Mouse (Mus musculus) layer of hippocampus, adult 11-12 months (tissue): ENCODE data around the gene A3galt2.

Experiments used
- DNase-seq: peaks from one replicate; pipeline ENCODE4 v3.0.0; 2022; ENCODE audit warnings: low spot score

A3galt2 gene

GRCm38 (mm10) chr4:128753571-128753970, 1.6 kb upstream of the A3galt2 start:
- DNase-seq: no peak

- DNase-seq: no peak
Measured at GRCm38 (mm10) chr4:128755900-128756299, 736 bp downstream of the A3galt2 start.

DNA sequence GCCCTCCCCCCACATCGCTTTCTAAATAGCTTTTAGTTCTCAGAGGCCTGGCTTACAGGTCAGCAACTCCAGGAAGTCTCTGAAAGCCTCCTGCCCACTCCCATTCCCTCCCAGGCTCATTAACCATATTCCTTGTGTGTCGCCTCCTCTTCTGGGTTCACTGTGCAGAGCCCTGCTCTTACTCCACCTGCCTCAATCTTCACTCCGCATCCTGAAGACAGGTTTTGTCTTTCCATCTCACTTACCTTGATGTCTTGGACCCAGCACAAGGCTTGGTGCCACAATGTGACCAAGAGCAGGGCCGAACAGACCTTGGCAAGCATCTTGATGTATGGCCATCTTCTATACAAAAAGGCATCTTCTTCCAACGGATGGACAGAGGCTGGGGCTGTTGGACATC, 4.0 kb downstream of the A3galt2 start:
- no peak for DNase-seq

GRCm38 (mm10) chr4:128760029-128760428, 4.9 kb downstream of the A3galt2 start:
- no peak for DNase-seq

GRCm38 (mm10) chr4:128766929-128767328, 11.8 kb downstream of the A3galt2 start:
- no peak for DNase-seq

DNA sequence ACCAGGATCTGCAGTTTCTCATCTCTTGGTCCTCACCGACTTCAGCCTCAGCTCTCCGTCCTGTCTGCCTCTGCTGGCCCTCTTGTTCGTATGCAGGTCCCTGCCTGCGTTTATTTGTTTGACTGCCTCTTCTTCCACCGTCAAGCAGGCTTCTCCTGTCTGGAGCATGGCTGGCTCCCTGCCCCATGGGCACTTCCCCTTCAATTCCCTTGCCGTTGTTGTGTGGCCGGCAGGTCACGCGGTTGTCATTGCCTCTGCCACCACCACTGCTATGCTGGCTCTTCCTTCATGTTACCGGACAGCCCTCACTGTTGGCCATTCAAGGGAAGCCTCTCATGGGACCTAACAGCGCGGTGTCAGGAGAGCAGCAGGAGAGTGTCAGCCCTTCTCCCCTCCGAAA, 13.0 kb downstream of the A3galt2 start:
- no peak for DNase-seq

GRCm38 (mm10) chr4:128769569-128770355, 14.6 kb downstream of the A3galt2 start:
- DNase-seq: no peak

DNA sequence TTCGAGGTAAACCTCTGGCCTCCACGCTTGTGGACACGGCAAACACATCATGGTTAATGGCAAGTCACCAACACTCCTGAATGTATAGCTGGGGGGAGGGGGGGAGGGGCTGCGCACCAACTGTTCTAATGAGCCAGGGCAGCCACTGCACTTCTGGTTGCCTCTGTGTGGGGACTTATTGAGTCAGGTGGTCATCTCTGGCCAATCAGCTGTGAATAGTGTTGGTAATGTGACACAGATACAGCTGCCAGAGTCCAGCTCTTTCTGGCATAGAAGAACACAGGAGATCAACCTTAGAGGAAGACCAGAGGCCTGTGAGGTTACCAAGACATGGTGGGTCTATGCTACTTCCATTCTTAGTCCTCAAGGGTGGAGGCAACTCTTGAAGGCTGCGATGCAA, 15.5 kb downstream of the A3galt2 start:
- no peak for DNase-seq

DNA sequence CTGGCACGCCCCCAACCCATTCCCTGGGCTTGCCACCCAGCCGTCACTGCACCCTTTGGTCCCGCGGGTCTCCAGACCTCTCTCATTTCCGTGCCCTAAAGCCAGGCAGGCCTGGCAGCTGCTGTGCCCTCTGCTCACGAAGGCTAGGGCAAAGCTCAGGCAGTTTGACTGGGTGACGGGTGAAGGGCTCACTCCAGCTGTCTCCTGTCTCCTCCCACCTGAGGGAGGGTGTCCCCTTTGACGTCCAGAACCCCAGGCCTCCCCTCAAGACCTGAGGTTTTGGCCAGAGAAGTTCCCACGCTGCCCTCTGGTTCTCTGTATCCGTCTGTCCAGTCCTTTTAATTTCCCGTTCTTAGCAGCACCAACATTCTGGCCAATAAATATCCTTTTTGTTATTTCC, 18.7 kb downstream of the A3galt2 start:
- DNase-seq: no peak

DNA sequence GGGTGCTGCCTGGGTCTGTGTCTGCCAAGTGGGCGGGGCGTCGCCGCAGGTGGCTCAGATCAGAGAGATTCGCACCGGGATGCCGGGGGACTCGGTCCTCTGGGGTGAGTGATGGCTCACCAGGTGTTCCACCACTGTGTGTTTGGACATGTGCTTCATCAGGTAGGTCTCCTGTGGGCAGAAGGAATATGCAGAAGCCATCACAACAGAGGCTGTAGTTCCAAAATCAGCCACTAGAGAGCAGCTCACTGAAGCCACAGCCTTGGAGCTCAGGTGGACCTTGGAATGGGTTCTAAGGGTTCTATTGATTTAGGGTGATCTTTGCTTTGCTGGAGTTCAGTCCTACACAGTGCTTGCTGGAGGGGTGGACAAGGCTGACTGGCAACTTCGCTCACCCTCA, 19.3 kb downstream of the A3galt2 start:
- peak; percentile 65 for DNase-seq

DNA sequence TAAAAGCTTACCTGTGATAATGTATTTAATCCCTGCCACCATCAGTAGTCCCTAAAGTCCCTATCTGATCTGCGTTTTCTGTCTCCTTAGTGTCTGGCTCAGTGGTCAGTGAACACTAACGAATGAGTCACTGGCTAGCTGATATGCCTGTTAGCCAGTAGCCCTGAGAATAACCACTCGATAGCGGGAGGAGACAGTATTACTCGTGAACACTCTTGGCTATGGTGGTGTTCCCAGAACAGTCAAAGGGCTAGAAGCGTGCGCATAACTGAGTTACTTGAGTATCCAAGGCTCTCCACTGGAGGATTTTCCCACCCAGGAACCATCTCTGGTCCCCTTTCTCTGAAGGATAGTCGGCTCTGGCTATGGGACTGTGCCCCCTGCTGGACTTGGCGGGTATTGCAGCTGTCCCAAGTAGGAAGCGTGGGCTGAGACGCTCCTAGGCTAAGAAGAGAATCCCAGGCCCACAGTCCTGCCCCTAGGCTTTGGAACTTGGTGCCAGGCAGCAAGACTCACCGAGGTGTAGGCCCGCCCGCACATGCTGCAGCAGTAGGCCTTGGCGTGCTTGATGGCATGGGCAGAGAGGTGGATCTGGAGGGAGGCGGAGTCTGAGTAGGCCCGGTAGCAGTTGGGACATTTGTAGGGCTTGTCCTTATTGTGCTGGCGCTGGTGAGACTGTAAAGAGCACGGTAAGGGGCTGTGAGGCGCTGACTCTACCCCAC, 21.6 kb downstream of the A3galt2 start:
- peak; percentile 73 for DNase-seq

GRCm38 (mm10) chr4:128777593-128777992, 22.4 kb downstream of the A3galt2 start:
- no peak for DNase-seq

DNA sequence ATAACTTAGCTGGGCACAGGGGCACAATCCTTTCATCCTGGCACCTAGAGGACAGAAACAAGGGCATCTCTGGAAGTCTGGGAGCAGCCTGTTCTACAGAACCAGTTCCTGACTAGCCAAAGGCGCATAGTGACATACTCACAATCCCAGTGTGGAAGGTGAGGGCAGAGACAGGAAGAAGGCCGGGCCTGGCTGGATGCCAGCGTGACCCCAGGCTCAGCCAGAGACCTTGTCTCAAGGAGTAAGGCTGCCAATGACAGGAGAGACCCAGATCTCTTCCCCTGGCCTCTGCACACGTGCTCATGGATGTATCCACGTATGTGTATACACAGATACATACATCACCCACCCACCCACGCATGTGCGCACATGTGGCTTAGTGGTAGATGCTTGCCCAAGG, 26.9 kb downstream of the A3galt2 start:
- no peak for DNase-seq

DNA sequence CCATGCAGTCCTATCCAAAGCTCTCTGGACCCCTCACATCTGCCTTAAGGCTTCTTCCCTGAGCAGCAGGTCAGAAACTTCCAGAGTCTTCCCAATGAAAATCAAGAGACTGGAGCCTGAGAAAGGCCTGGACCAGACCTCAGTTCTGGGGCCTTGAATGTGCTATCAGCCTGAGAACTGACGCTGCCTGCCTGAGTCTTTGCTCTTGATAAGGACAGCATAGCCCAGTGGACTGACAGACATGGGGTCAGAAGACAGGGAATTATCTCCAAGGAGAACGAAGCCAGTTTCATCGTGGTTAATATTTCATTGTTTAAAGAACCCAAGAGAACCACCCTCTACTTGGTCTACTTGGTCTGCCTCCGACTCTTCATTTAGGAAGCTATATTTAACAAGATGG, 27.5 kb downstream of the A3galt2 start:
- DNase-seq: no peak

DNA sequence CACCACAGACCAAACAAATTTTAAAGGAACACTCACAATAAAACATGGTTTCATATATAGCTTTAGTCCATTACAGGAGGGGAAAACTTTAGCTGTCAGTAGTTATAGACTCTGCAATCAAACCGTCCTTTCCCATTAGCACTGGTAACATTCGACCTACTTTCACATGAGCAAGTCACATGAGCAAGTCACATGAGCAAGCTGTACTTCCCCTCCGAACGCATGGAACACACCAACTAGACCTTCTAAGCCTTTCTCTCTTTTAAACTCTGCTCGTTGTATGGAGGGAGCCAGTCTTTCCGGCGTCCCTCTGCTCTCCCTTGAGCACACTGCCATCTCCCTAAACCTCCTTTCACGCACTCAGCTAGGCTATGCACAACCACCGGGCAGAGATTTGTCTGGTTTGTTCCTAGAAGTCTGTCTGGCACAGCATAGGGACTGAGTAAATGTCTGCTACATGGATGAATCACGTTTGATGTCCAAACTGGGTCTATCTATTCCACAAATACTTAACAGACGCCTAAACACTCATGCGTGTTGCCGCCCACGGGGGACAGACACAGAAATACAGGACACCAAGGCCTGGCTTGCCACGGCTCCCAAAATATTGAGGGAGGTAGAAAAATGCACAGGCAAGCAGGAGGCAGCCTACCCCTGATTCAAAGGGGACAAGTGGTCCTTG, 29.9 kb downstream of the A3galt2 start:
- DNase-seq: no peak

DNA sequence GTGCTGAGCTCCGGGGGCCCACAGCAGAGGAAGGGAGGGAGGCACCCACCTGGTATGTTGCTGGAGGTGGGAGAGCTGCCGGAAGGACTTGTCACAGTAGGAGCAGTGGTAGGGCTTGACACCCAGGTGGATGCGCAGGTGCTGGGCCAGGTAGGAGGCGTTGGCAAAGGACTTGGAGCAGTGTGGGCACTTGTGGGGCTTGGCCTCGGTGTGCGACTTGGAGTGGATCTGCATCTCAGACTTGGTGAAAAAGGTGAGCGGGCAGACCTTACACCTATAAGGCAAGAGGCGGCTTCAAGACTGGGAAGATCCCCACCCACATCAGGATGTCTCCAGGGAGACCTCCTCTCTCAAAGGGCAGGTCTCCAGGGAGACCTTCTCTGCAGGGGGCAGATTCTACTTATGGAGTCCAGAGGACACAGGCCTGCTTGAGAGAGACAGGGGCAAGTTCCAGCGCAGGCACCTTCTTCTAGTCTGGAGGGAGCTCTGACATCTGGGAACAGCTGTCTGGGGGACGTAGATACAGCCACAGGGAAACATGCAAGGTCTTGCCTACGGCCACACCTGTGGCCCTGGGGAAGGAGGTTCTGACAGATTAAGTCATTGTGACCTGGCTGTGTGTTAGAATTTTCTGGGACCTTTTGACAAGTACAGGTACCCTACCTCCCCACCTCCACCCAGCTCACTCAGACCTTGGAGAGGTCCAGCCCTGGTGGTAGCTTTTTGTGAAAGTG, 30.9 kb downstream of the A3galt2 start:
- no peak for DNase-seq

DNA sequence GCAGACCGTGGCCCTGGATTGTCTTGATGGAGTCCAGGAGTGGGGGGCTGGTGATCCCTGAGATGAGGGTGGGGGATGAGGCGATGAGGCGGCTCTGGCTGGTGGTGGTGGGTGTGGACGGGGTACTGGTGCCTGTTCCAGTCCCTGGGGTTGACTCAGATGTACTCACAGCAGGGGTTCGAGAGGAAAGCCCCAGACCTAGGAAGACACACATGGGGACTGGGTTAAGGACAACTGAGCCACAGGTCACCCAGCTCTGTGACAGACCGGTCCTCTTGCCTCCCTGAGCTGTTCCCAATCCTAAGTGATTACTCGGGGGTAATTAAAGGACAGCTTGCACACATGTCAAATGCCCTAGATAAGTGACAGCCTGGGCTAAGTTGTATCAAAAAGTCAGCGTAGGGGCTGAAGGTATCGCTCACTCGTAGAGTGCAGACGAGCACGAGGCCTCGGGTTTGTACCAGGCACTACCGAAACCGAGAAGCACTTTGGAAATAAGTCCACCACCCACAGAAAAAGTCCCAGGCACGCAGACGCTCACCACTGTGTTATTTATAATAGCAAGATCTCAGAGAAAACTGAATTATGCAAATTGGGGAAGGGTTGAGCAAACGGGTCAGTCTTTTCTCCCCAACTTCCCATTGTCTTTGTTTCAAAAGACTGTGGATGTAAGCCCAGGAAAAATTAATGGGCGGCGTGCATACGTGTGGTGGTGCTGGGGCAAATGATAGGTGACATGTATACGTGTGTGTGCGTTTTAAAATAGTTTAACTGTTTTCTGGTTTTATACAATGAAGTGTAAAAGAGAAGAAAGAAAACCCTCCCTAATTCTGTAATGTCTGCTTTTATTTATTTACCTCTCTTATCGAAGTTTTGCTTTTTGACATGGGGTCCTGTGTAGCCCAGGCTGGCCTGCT, 32.1 kb downstream of the A3galt2 start:
- DNase-seq: no peak

GRCm38 (mm10) chr4:128788108-128788507, 32.9 kb downstream of the A3galt2 start:
- DNase-seq: no peak

GRCm38 (mm10) chr4:128789646-128790045, 34.5 kb downstream of the A3galt2 start:
- DNase-seq: no peak

- DNase-seq: no peak
Measured at GRCm38 (mm10) chr4:128793710-128794109, 38.5 kb downstream of the A3galt2 start.

DNA sequence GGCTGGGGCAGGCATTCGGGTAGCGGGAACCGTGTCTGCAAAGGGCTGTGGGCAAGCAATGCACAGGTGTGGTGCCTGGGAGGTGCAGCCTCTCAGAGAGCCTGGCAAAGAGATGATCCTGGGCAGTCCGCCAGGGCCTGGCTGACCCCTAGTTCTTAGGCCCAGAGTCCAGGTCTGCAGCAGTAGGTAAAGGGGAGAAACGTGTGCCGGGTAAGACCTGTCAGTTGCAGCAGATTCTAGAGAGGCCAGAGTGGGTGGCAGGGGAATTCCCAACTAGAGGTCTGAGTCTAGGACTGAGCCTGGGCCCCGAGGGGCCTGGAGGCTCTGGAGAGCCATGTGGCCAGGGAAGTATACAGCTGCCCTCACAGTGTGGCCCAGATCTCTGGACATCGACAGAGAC, 39.0 kb downstream of the A3galt2 start:
- no peak for DNase-seq
